Mouse (Mus musculus): ENCODE results near the gene Rtn4rl1. TPM values are rescaled to one million over a fixed set of nuclear protein-coding genes. Genes with fewer than 3 reads are reported as not detected.

Rtn4rl1 gene
- polyA plus RNA-seq, 1 experiment from 2014 or later: 1.4 TPM

DNA sequence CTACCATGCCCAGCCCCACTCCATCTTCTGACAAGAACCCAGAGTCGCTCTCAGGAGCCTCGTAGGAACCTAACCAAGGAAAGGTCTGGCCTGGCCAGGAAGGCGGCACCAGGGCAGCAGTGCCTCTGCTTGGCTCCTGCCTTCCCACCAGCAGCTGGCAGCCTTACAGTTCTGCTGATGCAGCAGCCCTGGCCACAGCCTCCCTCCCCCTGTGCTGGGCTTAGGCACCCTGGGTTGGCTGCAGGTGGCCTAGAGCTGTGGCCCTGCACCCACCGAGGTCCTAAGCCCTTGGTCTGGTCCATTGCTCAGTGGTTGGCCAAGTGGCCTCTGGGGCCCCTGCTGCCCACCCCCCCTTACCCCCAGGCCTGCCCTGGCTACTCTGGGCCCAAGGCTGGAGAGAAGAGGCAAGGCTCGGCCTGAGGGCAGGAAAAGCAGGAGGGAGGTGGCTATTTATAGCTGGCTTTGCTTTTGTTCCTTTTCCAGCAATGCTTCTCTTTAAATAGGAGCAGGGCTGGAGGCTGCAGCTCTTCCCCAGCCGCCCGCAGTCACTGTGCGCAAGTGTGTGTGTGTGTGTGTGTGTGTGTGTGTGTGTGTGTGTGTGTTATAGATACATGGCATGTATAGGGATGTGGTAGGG is 18.6 kb downstream of the Rtn4rl1 start:
- ATAC-seq (ENCODE audit: insufficient read depth, low FRiP score): peak; percentile 31
- H3K27ac ChIP-seq (ENCODE audit: low read length): peak overlapping the region; percentile 89
- no peaks in the 10 kb centered on the region for H3K27me3 ChIP-seq (ENCODE audit: control insufficient read depth, insufficient read depth, low read length)
- H3K9ac ChIP-seq (ENCODE audit: low read length): peak overlapping the region; percentile 61
- H3K4me1 ChIP-seq (ENCODE audit: control insufficient read depth, insufficient read depth, low read length): peaks cover 26% of the 10 kb centered on the region
- 50% methylated on average over 8 of the region's 8 CpGs for WGBS
- no peak overlapping the region; the same call in 1 of the 2 replicates for H3K4me2 ChIP-seq (ENCODE audit: low read depth, low read length)
- H3K9me3 ChIP-seq (replicated peaks; ENCODE audit: control insufficient read depth, low read length): no peaks in the 10 kb centered on the region
- H3K36me3 ChIP-seq (ENCODE audit: control insufficient read depth, insufficient read depth, low read length): no peaks in the 10 kb centered on the region
- H3K4me3 ChIP-seq (replicated peaks; ENCODE audit: low read length): no peak overlapping the region

DNA sequence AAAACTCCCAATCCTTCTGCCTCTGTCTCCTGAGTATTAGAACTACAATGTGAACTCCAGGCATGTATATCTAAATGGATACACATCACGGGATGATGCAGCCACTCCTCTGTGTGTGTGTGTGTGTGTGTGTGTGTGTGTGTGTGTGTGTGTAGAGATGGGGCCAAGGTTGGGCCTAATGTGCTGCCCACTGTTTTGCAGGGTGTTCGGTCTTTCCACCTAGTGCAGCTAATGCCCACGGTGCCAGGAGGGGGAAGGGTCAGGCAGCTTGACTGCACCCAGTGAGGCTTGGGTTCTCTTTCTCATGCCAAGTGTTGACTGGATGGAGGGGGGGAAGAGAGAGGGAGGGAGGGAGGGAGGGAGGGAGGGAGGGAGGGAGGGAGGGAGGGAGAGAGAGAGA is 19.3 kb downstream of the Rtn4rl1 start:
- ATAC-seq (ENCODE audit: insufficient read depth, low FRiP score): no peak
- Histone ChIP-seq H3K4me1 (ENCODE audit: control insufficient read depth, insufficient read depth, low read length) (peaks cover 26% of the 10 kb centered on the region), H3K4me3 (replicated peaks; ENCODE audit: low read length) (no peak overlapping the region), H3K9me3 (replicated peaks; ENCODE audit: control insufficient read depth, low read length) (no peaks in the 10 kb centered on the region), H3K4me2 (ENCODE audit: low read depth, low read length) (no peak overlapping the region), H3K9ac (ENCODE audit: low read length) (no peak overlapping the region), H3K27me3 (ENCODE audit: control insufficient read depth, insufficient read depth, low read length) (no peaks in the 10 kb centered on the region), H3K27ac (ENCODE audit: low read length) (peak overlapping the region; percentile 89), H3K36me3 (ENCODE audit: control insufficient read depth, insufficient read depth, low read length) (no peaks in the 10 kb centered on the region)
- WGBS: 46% methylated on average over 3 of the region's 3 CpGs

DNA sequence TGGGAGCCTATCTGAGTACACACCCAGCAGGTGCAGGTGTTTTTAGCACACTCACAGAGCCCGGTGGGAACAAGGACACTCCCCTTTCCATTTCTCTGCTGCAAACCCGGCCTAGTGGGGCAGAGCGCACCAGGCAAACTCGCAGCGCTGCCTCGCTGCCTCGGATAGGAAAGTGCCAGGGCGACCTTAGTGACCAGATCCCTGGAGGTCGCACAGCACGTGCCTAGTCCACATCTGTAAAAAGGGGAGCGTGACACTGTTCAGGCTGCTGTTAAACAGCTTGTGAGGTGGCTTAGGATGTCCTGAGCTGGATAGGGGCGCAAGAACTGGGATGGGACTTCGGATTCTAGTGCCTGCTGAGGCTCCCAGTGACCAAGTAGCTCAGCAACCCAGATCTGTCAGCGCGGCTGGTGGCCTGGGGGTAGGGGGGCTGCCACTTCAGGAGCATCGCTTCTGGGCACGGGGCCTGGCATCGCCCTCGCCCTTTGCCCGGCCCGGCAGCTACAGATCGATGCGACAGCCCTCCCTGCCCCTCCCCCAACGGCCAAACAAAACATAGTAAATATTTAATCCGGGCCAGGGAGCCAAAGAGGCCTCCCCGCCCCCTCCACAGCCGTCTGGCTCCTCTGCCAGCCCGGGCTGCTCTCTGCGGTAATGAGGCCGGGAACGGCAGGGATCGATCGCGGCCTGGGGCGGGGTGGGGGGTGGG is 19.9 kb downstream of the Rtn4rl1 start:
- Histone ChIP-seq H3K9ac (ENCODE audit: low read length) (peak overlapping the region; percentile 66), H3K36me3 (ENCODE audit: control insufficient read depth, insufficient read depth, low read length) (no peaks in the 10 kb centered on the region), H3K4me3 (replicated peaks; ENCODE audit: low read length) (peak overlapping the region; percentile 32), H3K4me1 (ENCODE audit: control insufficient read depth, insufficient read depth, low read length) (peaks cover 26% of the 10 kb centered on the region), H3K27ac (ENCODE audit: low read length) (peak overlapping the region; percentile 82), H3K9me3 (replicated peaks; ENCODE audit: control insufficient read depth, low read length) (no peaks in the 10 kb centered on the region), H3K27me3 (ENCODE audit: control insufficient read depth, insufficient read depth, low read length) (no peaks in the 10 kb centered on the region), H3K4me2 (ENCODE audit: low read depth, low read length) (peak overlapping the region; percentile 55)
- WGBS: 6% methylated on average over 33 of the region's 35 CpGs
- ATAC-seq (ENCODE audit: insufficient read depth, low FRiP score): peak; percentile 84

DNA sequence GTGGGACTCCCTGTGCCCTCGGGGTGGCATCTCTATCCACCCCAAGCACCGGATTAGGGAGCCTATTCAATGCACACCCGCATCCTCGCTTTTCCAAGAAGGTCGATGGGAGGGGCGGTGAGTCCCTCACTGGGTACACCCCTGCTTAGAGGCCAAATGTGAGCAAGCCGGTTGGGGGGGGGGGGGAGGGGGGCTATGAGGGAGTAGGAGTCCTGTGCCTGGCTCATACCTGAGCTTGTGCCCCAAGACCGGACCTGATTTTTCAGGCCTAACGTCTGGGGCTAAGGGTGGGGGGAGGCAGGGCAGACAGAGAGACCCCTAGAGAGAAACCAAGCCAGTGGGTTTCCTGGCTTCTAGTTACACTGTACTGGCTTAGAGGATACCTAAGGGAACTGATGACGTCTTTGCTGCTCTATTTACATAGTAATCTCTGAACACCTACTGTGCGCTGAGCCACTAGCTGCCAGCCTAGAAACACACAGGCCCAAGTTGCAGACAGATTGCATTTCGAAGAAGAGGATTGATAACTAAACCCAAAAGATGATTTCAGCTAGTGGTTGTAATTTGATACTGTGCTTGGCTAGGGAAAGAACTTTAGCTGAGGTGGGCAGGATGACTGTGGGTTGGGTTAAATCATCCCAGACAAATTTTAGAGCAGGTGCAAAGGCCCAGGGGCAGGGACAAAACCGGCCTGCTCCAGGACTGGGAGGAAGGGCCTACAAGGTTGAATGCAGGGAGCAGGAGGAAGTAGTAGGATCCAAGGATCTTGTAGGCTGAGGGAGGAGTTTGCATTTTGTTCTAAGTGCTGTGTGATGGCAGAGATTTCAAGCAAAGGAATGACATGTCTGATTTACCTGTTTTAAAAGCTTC is 20.7 kb downstream of the Rtn4rl1 start:
- H3K9ac ChIP-seq (ENCODE audit: low read length): peak overlapping the region; percentile 66
- H3K4me1 ChIP-seq (ENCODE audit: control insufficient read depth, insufficient read depth, low read length): peaks cover 26% of the 10 kb centered on the region
- H3K4me2 ChIP-seq (ENCODE audit: low read depth, low read length): peak overlapping the region; percentile 55
- peak; percentile 5 for ATAC-seq (ENCODE audit: insufficient read depth, low FRiP score)
- no peaks in the 10 kb centered on the region for H3K27me3 ChIP-seq (ENCODE audit: control insufficient read depth, insufficient read depth, low read length)
- no peaks in the 10 kb centered on the region for H3K36me3 ChIP-seq (ENCODE audit: control insufficient read depth, insufficient read depth, low read length)
- WGBS: 22% methylated on average over 13 of the region's 13 CpGs
- peak overlapping the region; percentile 32 for H3K4me3 ChIP-seq (replicated peaks; ENCODE audit: low read length)
- H3K27ac ChIP-seq (ENCODE audit: low read length): peak overlapping the region; percentile 82
- H3K9me3 ChIP-seq (replicated peaks; ENCODE audit: control insufficient read depth, low read length): no peaks in the 10 kb centered on the region

DNA sequence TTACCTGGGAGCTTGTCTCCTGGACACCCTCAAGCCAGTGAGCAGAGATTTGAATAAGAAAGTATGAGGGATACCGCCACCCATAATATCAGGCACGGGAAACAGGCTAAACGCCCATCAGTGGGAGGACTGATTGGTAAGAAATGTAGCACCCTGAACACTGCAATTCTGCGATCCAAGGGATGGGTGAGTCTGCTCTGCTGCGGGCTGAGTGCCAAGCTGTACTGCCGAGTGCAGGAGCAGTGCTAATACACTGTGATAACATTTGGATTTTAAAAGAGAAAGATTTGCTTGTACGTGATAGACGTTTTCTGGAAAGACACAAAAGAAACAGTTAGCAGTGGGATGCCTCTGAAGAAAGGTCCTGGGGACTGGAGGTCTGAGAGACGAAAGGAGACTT is 26.5 kb downstream of the Rtn4rl1 start:
- H3K4me1 ChIP-seq (ENCODE audit: control insufficient read depth, insufficient read depth, low read length): peaks cover 15% of the 10 kb centered on the region
- no peak overlapping the region for H3K9ac ChIP-seq (ENCODE audit: low read length)
- no peaks in the 10 kb centered on the region for H3K27me3 ChIP-seq (ENCODE audit: control insufficient read depth, insufficient read depth, low read length)
- H3K9me3 ChIP-seq (replicated peaks; ENCODE audit: control insufficient read depth, low read length): no peaks in the 10 kb centered on the region
- H3K4me3 ChIP-seq (replicated peaks; ENCODE audit: low read length): no peak overlapping the region
- ATAC-seq (ENCODE audit: insufficient read depth, low FRiP score): no peak; the same call in 1 of the 2 replicates
- H3K27ac ChIP-seq (ENCODE audit: low read length): peak overlapping the region; percentile 29; the same call in 1 of the 2 replicates
- H3K36me3 ChIP-seq (ENCODE audit: control insufficient read depth, insufficient read depth, low read length): no peaks in the 10 kb centered on the region
- H3K4me2 ChIP-seq (ENCODE audit: low read depth, low read length): 0 out of 2 replicates have a peak overlapping the region, but pooled peaks have one; percentile 10
- WGBS: 22% methylated on average over 9 of the region's 9 CpGs

GRCm38 (mm10) chr11:75220517-75221145 is 27.0 kb downstream of the Rtn4rl1 start:
- H3K27ac ChIP-seq (ENCODE audit: low read length): no peak overlapping the region
- 0 out of 2 replicates have a peak overlapping the region, but pooled peaks have one; percentile 10 for H3K4me2 ChIP-seq (ENCODE audit: low read depth, low read length)
- H3K9me3 ChIP-seq (replicated peaks; ENCODE audit: control insufficient read depth, low read length): no peaks in the 10 kb centered on the region
- no peak for ATAC-seq (ENCODE audit: insufficient read depth, low FRiP score)
- 38% methylated on average over 5 of the region's 6 CpGs for WGBS
- H3K4me1 ChIP-seq (ENCODE audit: control insufficient read depth, insufficient read depth, low read length): peaks cover 15% of the 10 kb centered on the region
- H3K4me3 ChIP-seq (replicated peaks; ENCODE audit: low read length): no peak overlapping the region
- H3K27me3 ChIP-seq (ENCODE audit: control insufficient read depth, insufficient read depth, low read length): no peaks in the 10 kb centered on the region
- no peaks in the 10 kb centered on the region for H3K36me3 ChIP-seq (ENCODE audit: control insufficient read depth, insufficient read depth, low read length)
- H3K9ac ChIP-seq (ENCODE audit: low read length): no peak overlapping the region

- Histone ChIP-seq H3K4me1 (ENCODE audit: control insufficient read depth, insufficient read depth, low read length) (peaks cover 15% of the 10 kb centered on the region), H3K4me2 (ENCODE audit: low read depth, low read length) (no peak overlapping the region), H3K4me3 (replicated peaks; ENCODE audit: low read length) (no peak overlapping the region), H3K9ac (ENCODE audit: low read length) (no peak overlapping the region), H3K9me3 (replicated peaks; ENCODE audit: control insufficient read depth, low read length) (no peaks in the 10 kb centered on the region), H3K27me3 (ENCODE audit: control insufficient read depth, insufficient read depth, low read length) (no peaks in the 10 kb centered on the region), H3K36me3 (ENCODE audit: control insufficient read depth, insufficient read depth, low read length) (no peaks in the 10 kb centered on the region), H3K27ac (ENCODE audit: low read length) (no peak overlapping the region)
- 89% methylated on average over 12 of the region's 12 CpGs for WGBS
- no peak for ATAC-seq (ENCODE audit: insufficient read depth, low FRiP score)
Measured at GRCm38 (mm10) chr11:75224062-75224461, 30.5 kb downstream of the Rtn4rl1 start.

GRCm38 (mm10) chr11:75224835-75225234 is 31.3 kb downstream of the Rtn4rl1 start:
- no peak for ATAC-seq (ENCODE audit: insufficient read depth, low FRiP score)
- H3K4me2 ChIP-seq (ENCODE audit: low read depth, low read length): no peak overlapping the region

More at GRCm38 (mm10) chr11:75224835-75225234, 31.3 kb downstream of the Rtn4rl1 start:
- H3K4me1 ChIP-seq (ENCODE audit: control insufficient read depth, insufficient read depth, low read length): peaks cover 11% of the 10 kb centered on the region
- H3K36me3 ChIP-seq (ENCODE audit: control insufficient read depth, insufficient read depth, low read length): no peaks in the 10 kb centered on the region
- no peaks in the 10 kb centered on the region for H3K27me3 ChIP-seq (ENCODE audit: control insufficient read depth, insufficient read depth, low read length)
- 84% methylated on average over 4 of the region's 4 CpGs for WGBS
- H3K9me3 ChIP-seq (replicated peaks; ENCODE audit: control insufficient read depth, low read length): no peaks in the 10 kb centered on the region
- no peak overlapping the region for H3K27ac ChIP-seq (ENCODE audit: low read length)
- no peak overlapping the region for H3K4me3 ChIP-seq (replicated peaks; ENCODE audit: low read length)
- no peak overlapping the region for H3K9ac ChIP-seq (ENCODE audit: low read length)

All from stomach, embryonic 16.5 days (tissue).